Mouse (Mus musculus): ENCODE results near the gene Gse1. TPM values are rescaled to one million over a fixed set of nuclear protein-coding genes. Genes with fewer than 3 reads are reported as not detected.

The Gse1 gene
- polyA plus RNA-seq, 1 experiment: 55.9 TPM

- no peak overlapping the region for H3K4me3 ChIP-seq (ENCODE audit: low read depth, low read length)
- no peaks in the 10 kb centered on the region for H3K27me3 ChIP-seq (ENCODE audit: control insufficient read depth, insufficient read depth, low read length)
- peaks cover 46% of the 10 kb centered on the region for H3K4me1 ChIP-seq (ENCODE audit: control insufficient read depth, insufficient read depth, insufficient read length, low read length)
- peaks cover 3% of the 10 kb centered on the region; the same call in 1 of the 2 replicates for H3K36me3 ChIP-seq (ENCODE audit: control insufficient read depth, insufficient read depth, low read length)
- TF ChIP-seq CTCF (IDR thresholded peaks at IDR 0.05; ENCODE audit: extremely low read depth, insufficient read length, insufficient replicate concordance, low read depth, low read length) (no peak), POLR2A (IDR thresholded peaks at IDR 0.05; ENCODE audit: low read depth, low read length) (no peak)
- H3K27ac ChIP-seq (ENCODE audit: insufficient read depth, low read depth, low read length): no peak overlapping the region
- 72% methylated on average over 23 of the region's 23 CpGs for WGBS
Measured at GRCm38 (mm10) chr8:120505619-120506310, 277.5 kb downstream of the Gse1 start.

- TF ChIP-seq CTCF (IDR thresholded peaks at IDR 0.05; ENCODE audit: extremely low read depth, insufficient read length, insufficient replicate concordance, low read depth, low read length) (no peak), POLR2A (IDR thresholded peaks at IDR 0.05; ENCODE audit: low read depth, low read length) (no peak)
- H3K4me3 ChIP-seq (ENCODE audit: low read depth, low read length): no peak overlapping the region
- no peaks in the 10 kb centered on the region for H3K27me3 ChIP-seq (ENCODE audit: control insufficient read depth, insufficient read depth, low read length)
- WGBS: 53% methylated on average over 2 of the region's 2 CpGs
- H3K4me1 ChIP-seq (ENCODE audit: control insufficient read depth, insufficient read depth, insufficient read length, low read length): peaks cover 40% of the 10 kb centered on the region
- peaks cover 3% of the 10 kb centered on the region; the same call in 1 of the 2 replicates for H3K36me3 ChIP-seq (ENCODE audit: control insufficient read depth, insufficient read depth, low read length)
- H3K27ac ChIP-seq (ENCODE audit: insufficient read depth, low read depth, low read length): no peak overlapping the region
Measured at GRCm38 (mm10) chr8:120506562-120506961, 278.3 kb downstream of the Gse1 start.

- TF ChIP-seq POLR2A (IDR thresholded peaks at IDR 0.05; ENCODE audit: low read depth, low read length) (no peak), CTCF (IDR thresholded peaks at IDR 0.05; ENCODE audit: extremely low read depth, insufficient read length, insufficient replicate concordance, low read depth, low read length) (no peak)
Measured at GRCm38 (mm10) chr8:120507290-120507689, 279.0 kb downstream of the Gse1 start.

GRCm38 (mm10) chr8:120509136-120510034 lies 281.1 kb downstream of the Gse1 start:
- no peak overlapping the region for H3K27ac ChIP-seq (ENCODE audit: insufficient read depth, low read depth, low read length)
- no peaks in the 10 kb centered on the region for H3K27me3 ChIP-seq (ENCODE audit: control insufficient read depth, insufficient read depth, low read length)
- TF ChIP-seq CTCF (IDR thresholded peaks at IDR 0.05; ENCODE audit: extremely low read depth, insufficient read length, insufficient replicate concordance, low read depth, low read length): peak; percentile 16; the same call in 1 of the 2 replicates
- TF ChIP-seq POLR2A (IDR thresholded peaks at IDR 0.05; ENCODE audit: low read depth, low read length): no peak
- 48% methylated on average over 21 of the region's 21 CpGs for whole genome bisulfite sequencing
- H3K36me3 ChIP-seq (ENCODE audit: control insufficient read depth, insufficient read depth, low read length): peaks cover 3% of the 10 kb centered on the region; the same call in 1 of the 2 replicates
- peaks cover 29% of the 10 kb centered on the region for H3K4me1 ChIP-seq (ENCODE audit: control insufficient read depth, insufficient read depth, insufficient read length, low read length)
- no peak overlapping the region for H3K4me3 ChIP-seq (ENCODE audit: low read depth, low read length)

More at GRCm38 (mm10) chr8:120507290-120507689, 279.0 kb downstream of the Gse1 start:
- Histone ChIP-seq H3K27me3 (ENCODE audit: control insufficient read depth, insufficient read depth, low read length) (no peaks in the 10 kb centered on the region), H3K4me1 (ENCODE audit: control insufficient read depth, insufficient read depth, insufficient read length, low read length) (peaks cover 36% of the 10 kb centered on the region), H3K27ac (ENCODE audit: insufficient read depth, low read depth, low read length) (no peak overlapping the region), H3K4me3 (ENCODE audit: low read depth, low read length) (no peak overlapping the region), H3K36me3 (ENCODE audit: control insufficient read depth, insufficient read depth, low read length) (peaks cover 3% of the 10 kb centered on the region; the same call in 1 of the 2 replicates)
- WGBS: 93% methylated on average over 9 of the region's 9 CpGs

- no peak overlapping the region for H3K4me3 ChIP-seq (ENCODE audit: low read depth, low read length)
- H3K27me3 ChIP-seq (ENCODE audit: control insufficient read depth, insufficient read depth, low read length): no peaks in the 10 kb centered on the region
- H3K4me1 ChIP-seq (ENCODE audit: control insufficient read depth, insufficient read depth, insufficient read length, low read length): peaks cover 25% of the 10 kb centered on the region
- H3K36me3 ChIP-seq (ENCODE audit: control insufficient read depth, insufficient read depth, low read length): peaks cover 3% of the 10 kb centered on the region; the same call in 1 of the 2 replicates
- TF ChIP-seq POLR2A (IDR thresholded peaks at IDR 0.05; ENCODE audit: low read depth, low read length): no peak
- no peak overlapping the region for H3K27ac ChIP-seq (ENCODE audit: insufficient read depth, low read depth, low read length)
- 54% methylated on average over 5 of the region's 6 CpGs for WGBS
Measured at GRCm38 (mm10) chr8:120510035-120510416, 281.8 kb downstream of the Gse1 start.

- TF ChIP-seq CTCF (IDR thresholded peaks at IDR 0.05; ENCODE audit: extremely low read depth, insufficient read length, insufficient replicate concordance, low read depth, low read length) (no peak), POLR2A (IDR thresholded peaks at IDR 0.05; ENCODE audit: low read depth, low read length) (no peak)
- 49% methylated on average over 5 of the region's 5 CpGs for WGBS
- Histone ChIP-seq H3K4me3 (ENCODE audit: low read depth, low read length) (no peak overlapping the region), H3K36me3 (ENCODE audit: control insufficient read depth, insufficient read depth, low read length) (peaks cover 2% of the 10 kb centered on the region; the same call in 1 of the 2 replicates), H3K27me3 (ENCODE audit: control insufficient read depth, insufficient read depth, low read length) (no peaks in the 10 kb centered on the region), H3K4me1 (ENCODE audit: control insufficient read depth, insufficient read depth, insufficient read length, low read length) (peaks cover 25% of the 10 kb centered on the region), H3K27ac (ENCODE audit: insufficient read depth, low read depth, low read length) (no peak overlapping the region)
Measured at GRCm38 (mm10) chr8:120510863-120511457, 282.7 kb downstream of the Gse1 start.
